Mouse (Mus musculus) heart, postnatal 0 days (tissue): ENCODE data around the gene Krt33a. TPM values are rescaled to one million over a fixed set of nuclear protein-coding genes. Genes with fewer than 3 reads are reported as not detected.

Experiments used
- ATAC-seq: fragments of 200-750 bp; cut with Nextera tagmentation; 2 replicates; pipeline ENCODE4 v1.8.0; 2017; ENCODE audit warnings: low read depth, moderate number of reproducible peaks, moderate library complexity; ENCODE audit not compliant: insufficient read depth
- DNase-seq: peaks from one replicate; pipeline ENCODE4 v3.0.0-alpha.2; 2016; ENCODE audit warnings: low spot score
- H3K27ac ChIP-seq: fragments of 300-500 bp; sonication (generic); 2 replicates; pipeline ENCODE4 v1.5.1; 2014; ENCODE audit warnings: low read depth, mild to moderate bottlenecking
- H3K27me3 ChIP-seq: fragments of 300-500 bp; sonication (generic); 2 replicates; pipeline ENCODE4 v1.6.1; 2014; ENCODE audit warnings: low read length, mixed read lengths; ENCODE audit not compliant: control insufficient read depth, insufficient read depth
- H3K36me3 ChIP-seq: fragments of 300-500 bp; sonication (generic); replicated peaks from 2 replicates; pipeline ENCODE4 v1.6.1; 2014; ENCODE audit warnings: low read length, mixed read lengths; ENCODE audit not compliant: control insufficient read depth, insufficient read depth
- H3K4me1 ChIP-seq: fragments of 300-500 bp; sonication (generic); 2 replicates; pipeline ENCODE4 v1.6.1; 2014; ENCODE audit warnings: antibody characterized with exemption; ENCODE audit not compliant: control insufficient read depth, insufficient read depth
- H3K4me2 ChIP-seq: fragments of 300-500 bp; sonication (generic); 2 replicates; pipeline ENCODE4 v1.6.1; 2014; ENCODE audit warnings: low read depth, mild to moderate bottlenecking, low read length, moderate library complexity
- H3K4me3 ChIP-seq: fragments of 300-500 bp; sonication (generic); 2 replicates; pipeline ENCODE4 v1.5.1; 2014; ENCODE audit warnings: low read depth, low read length
- H3K9ac ChIP-seq: fragments of 300-500 bp; sonication (generic); replicated peaks from 2 replicates; pipeline ENCODE4 v1.6.1; 2014; ENCODE audit warnings: low read depth, low read length, mixed read lengths
- H3K9me3 ChIP-seq: fragments of 300-500 bp; sonication (generic); replicated peaks from 2 replicates; pipeline ENCODE4 v1.6.1; 2016; ENCODE audit warnings: low read length; ENCODE audit not compliant: control insufficient read depth
- CTCF ChIP-seq: IDR thresholded peaks from 2 replicates; pipeline ENCODE4 v1.5.1; 2016; ENCODE audit warnings: antibody characterized with exemption, control low read depth, low read depth
- EP300 ChIP-seq: IDR thresholded peaks from 2 replicates; pipeline ENCODE4 v1.6.1; 2016; ENCODE audit warnings: antibody characterized with exemption, low read depth
- WGBS: fragments of 180-500 bp; shearing (Covaris S2); extraction: QIAGEN DNeasy Blood & Tissue Kit; methylation state at CpG from one replicate; pipeline ENCODE4 v1.1.7; 2014; 5-methylcytosine and 5-hydroxymethylcytosine counted together
- polyA plus RNA-seq: library from polyadenylated mRNA; unstranded; fragments of >200 nt; fragmentation: Nextera tagmentation; extraction: Ambion mirVana; gene quantifications from 2 replicates; pipeline ENCODE4 v1.2.1, GENCODE M21; 2015
- total RNA-seq: library from RNA; depleted of rRNA; stranded (reverse); fragments of >200 nt; gene quantifications from 2 replicates; pipeline ENCODE4 v1.2.3, GENCODE M21; 2014; ENCODE audit warnings: low replicate concordance

Gene Krt33a
- total and polyA plus RNA-seq, 2 experiments from 2014 or later = not detected

DNA sequence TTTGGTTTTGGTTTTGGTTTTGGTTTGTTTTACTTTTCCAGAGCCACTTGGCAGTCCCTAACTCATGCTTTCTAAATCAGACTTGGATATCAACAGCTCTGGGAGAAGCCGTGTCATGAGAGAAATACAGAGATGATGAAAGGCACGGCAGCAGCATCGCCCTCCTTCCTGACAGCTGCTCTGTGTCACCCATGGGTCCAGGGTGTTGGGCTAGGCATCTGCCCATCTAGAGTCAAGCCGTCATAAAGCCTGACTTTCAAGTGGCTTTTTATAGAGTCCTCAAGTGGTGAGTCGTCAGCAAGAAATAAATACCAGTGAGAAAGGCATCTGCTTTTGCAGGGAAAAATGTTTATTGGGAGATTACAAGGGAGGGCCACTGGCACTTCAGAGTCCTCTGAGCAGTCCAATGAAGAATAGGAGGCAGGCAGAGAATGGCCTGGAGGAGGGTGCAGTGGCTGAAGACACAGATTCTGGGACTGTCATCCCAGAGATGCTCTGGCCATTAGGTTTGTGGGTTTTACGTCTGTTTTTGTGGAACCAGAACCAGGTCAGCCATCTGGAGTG is 30.4 kb upstream of the Krt33a start:
- Histone ChIP-seq H3K9ac (no peak overlapping the region), H3K36me3 (no peaks in the 10 kb centered on the region), H3K27me3 (no peaks in the 10 kb centered on the region), H3K4me1 (no peaks in the 10 kb centered on the region), H3K27ac (no peak overlapping the region), H3K4me3 (no peak overlapping the region), H3K4me2 (peak overlapping the region; percentile 17; the same call in 1 of the 2 replicates), H3K9me3 (no peaks in the 10 kb centered on the region)
- DNase-seq = no peak
- TF ChIP-seq EP300 = no peak
- 41% methylated on average over 6 of the region's 6 CpGs for WGBS
- no peak for ATAC-seq

DNA sequence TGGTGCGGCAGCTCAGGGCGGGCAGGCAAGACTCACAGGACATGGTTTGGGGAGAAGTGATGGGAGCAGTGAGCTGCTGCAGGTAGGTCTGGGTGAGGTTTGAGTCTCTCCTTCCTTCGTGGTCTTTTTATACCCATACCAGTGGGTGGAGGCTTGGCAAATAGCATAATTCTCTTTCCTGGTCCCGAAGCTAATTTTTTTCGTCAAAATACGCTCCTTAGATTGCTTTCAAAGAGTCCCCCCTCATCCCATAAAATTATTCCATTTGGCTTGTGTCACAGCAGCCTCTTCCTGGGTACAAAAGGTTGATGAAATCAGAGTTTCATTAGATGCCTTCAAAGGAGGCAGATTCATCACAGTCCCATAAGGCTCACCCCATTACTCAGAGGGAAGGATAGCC is 25.4 kb upstream of the Krt33a start, which contains the start of gene Krt34:
Gene Krt34 (minus strand): TSS at position 101 of the 400 bp plus-strand sequence.
- Histone ChIP-seq H3K4me2 (no peak within 1 kb of the TSS), H3K27me3 (no peaks in the 10 kb centered on the region), H3K36me3 (no peaks in the 10 kb centered on the region), H3K27ac (no peak within 1 kb of the TSS), H3K4me1 (no peaks in the 10 kb centered on the region), H3K4me3 (no peak within 1 kb of the TSS), H3K9ac (no peak within 1 kb of the TSS), H3K9me3 (no peaks in the 10 kb centered on the region)
- ATAC-seq (no peak), DNase-seq (no peak)
- TF ChIP-seq CTCF (no peak), EP300 (no peak)
- 81% methylated on average over 6 of the region's 6 CpGs for WGBS

DNA sequence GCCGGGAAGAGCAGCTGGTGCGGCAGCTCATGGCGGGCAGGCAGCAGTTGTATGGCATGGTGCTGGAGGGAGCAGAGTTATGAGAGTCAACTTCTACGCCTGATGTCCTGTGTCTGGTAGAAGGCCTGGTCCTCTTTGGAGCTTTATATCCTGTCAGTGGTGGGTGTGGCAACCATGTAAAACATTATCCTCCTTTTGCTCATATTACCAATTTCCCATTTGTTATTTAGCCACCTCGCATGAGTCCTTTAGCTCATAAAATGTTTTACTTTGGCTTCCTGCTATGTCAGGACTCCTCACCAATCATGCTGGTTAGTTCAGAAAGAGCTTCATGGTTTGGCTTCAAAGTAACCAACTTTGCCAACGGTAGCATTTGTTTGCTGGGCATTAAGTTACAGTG is 13.8 kb upstream of the Krt33a start, which contains the start of gene Krt33b:
Gene Krt33b (minus strand): TSS at position 101 of the 400 bp plus-strand sequence.
- H3K9ac ChIP-seq = no peak within 1 kb of the TSS

DNA sequence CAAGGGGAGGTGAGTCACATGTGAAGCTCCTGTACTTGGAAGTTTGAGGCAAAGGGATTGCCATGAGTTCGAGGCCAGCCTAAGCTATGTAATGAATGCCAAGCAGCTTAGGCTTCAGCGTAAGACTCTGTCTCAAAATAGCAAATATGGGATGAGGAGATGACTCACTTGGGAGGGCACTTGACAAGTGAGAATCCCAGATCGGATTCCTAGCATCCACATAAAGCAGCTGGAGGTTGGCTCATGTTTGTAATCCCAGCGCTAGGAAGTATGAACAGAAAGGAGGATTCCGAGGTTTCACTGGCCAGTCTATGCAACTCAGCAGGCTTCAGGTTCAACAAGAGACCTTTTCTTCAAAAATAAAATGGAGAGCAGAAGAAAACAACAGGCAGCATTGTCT is 5.4 kb upstream of the Krt33a start:
- H3K4me3 ChIP-seq = no peak overlapping the region
- H3K9ac ChIP-seq = no peak overlapping the region
- H3K27ac ChIP-seq = no peak overlapping the region
- ATAC-seq (no peak), DNase-seq (no peak)
- H3K9me3 ChIP-seq = no peaks in the 10 kb centered on the region
- H3K4me2 ChIP-seq = no peak overlapping the region
- H3K27me3 ChIP-seq = no peaks in the 10 kb centered on the region
- no peak for TF ChIP-seq EP300
- TF ChIP-seq CTCF = no peak
- WGBS = 41% methylated on average over 5 of the region's 5 CpGs
- no peaks in the 10 kb centered on the region for H3K4me1 ChIP-seq
- no peaks in the 10 kb centered on the region for H3K36me3 ChIP-seq

More for the DNA sequence above, 13.8 kb upstream of the Krt33a start, which contains the start of gene Krt33b:
- no peaks in the 10 kb centered on the region for H3K27me3 ChIP-seq
- no peaks in the 10 kb centered on the region for H3K36me3 ChIP-seq
- TF ChIP-seq CTCF (no peak), EP300 (no peak)
- ATAC-seq = no peak
- 85% methylated on average over 5 of the region's 6 CpGs for WGBS
- H3K4me3 ChIP-seq = no peak within 1 kb of the TSS
- no peaks in the 10 kb centered on the region for H3K9me3 ChIP-seq
- no peak within 1 kb of the TSS for H3K27ac ChIP-seq
- DNase-seq = no peak
- H3K4me1 ChIP-seq = no peaks in the 10 kb centered on the region
- H3K4me2 ChIP-seq = no peak within 1 kb of the TSS

DNA sequence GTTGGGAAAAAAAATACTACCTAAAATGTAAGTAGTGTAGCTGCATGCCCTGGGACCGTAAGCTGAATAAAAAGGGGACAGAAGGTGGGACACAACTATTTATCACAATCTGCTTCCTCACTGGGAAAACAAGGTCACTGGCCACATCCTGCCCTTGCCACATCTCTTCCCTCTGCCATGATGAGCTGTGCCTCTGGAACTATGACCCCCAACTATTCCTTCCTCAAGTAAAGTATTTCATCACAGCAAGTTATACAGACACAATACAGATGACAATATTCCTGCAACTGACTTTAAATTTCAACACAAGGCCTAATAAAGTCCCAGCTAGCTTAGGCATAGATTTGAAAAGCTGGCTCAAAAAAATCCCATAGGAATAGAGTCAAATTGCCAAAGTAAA is 3.5 kb upstream of the Krt33a start:
- Histone ChIP-seq H3K9me3 (no peaks in the 10 kb centered on the region), H3K4me3 (no peak overlapping the region)

DNA sequence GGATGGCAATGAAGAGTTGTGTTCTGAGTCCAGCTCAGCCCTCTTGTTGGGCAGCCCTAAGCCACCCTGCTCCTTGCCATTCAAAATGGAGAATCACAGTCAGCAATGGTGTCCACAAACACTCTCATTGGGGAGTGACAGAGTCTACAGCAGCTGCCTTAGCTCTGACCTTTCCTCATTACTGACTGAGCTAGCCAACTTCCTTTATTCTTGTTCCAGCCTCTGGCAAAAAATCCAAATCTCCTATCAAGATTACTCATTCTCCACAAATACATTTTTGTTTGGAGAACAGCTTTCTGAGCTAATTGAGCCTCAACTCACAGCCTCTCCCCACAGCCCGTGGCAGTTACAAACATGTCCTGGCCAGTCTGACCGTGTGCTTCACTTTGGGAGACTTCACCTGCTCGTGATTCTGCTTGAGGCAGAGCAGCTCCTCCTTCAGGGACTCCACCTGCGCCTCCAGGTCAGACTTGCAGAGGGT is 2.3 kb downstream of the Krt33a start:
- Histone ChIP-seq H3K9ac (no peak overlapping the region), H3K36me3 (no peaks in the 10 kb centered on the region), H3K9me3 (no peaks in the 10 kb centered on the region), H3K4me3 (no peak overlapping the region), H3K27ac (no peak overlapping the region), H3K4me2 (no peak overlapping the region), H3K27me3 (no peaks in the 10 kb centered on the region), H3K4me1 (no peaks in the 10 kb centered on the region)
- ATAC-seq = no peak
- TF ChIP-seq EP300 (no peak), CTCF (no peak)
- DNase-seq = no peak
- WGBS = 64% methylated on average over 4 of the region's 4 CpGs

More for the DNA sequence above, 3.5 kb upstream of the Krt33a start:
- DNase-seq = no peak
- TF ChIP-seq CTCF = no peak
- no peak for TF ChIP-seq EP300
- no peaks in the 10 kb centered on the region for H3K27me3 ChIP-seq
- no peaks in the 10 kb centered on the region for H3K36me3 ChIP-seq
- H3K27ac ChIP-seq = no peak overlapping the region
- WGBS = 77% methylated on average over 1 of the region's 1 CpGs
- no peak for ATAC-seq
- no peak overlapping the region for H3K9ac ChIP-seq
- no peaks in the 10 kb centered on the region for H3K4me1 ChIP-seq
- no peak overlapping the region for H3K4me2 ChIP-seq
